Mouse (Mus musculus): ENCODE results near the gene Ube2cbp. TPM values are rescaled to one million over a fixed set of nuclear protein-coding genes. Genes with fewer than 3 reads are reported as not detected.

Ube2cbp gene
- polyA plus RNA-seq, 1 experiment from 2014 or later: 3.7 TPM

DNA sequence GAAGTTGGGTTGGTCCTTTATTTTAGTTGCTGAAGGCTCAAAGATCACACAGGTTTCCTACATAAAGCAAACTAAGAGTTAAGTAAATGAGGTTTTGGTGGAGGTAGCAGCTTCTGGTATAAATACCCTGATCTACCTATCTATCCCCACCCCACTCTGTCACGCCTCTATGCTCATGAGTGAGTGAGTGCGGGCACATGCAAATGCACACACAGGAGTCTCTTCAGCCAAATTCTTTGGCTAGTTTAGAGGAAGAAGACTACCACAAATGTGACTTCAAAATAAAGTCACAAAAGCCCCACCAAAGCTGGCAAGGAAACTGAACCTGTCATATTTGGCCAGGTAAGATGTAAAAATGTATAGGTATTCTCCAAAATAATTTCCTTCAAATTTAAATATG, 149.1 kb downstream of the Ube2cbp start:
- Histone ChIP-seq H3K4me2 (no peak overlapping the region), H3K9ac (no peak overlapping the region), H3K36me3 (no peaks in the 10 kb centered on the region), H3K27me3 (no peaks in the 10 kb centered on the region), H3K4me1 (replicated peaks) (no peaks in the 10 kb centered on the region), H3K27ac (no peak overlapping the region), H3K4me3 (replicated peaks) (no peak overlapping the region), H3K9me3 (replicated peaks) (no peaks in the 10 kb centered on the region)
- WGBS (ENCODE audit: insufficient replicate concordance): 74% methylated on average over 2 of the region's 2 CpGs
- no peak for ATAC-seq (ENCODE audit: low read depth)
- DNase-seq: no peak

GRCm38 (mm10) chr9:86308616-86309015, 156.1 kb downstream of the Ube2cbp start:
- H3K4me3 ChIP-seq (replicated peaks): no peak overlapping the region
- no peak overlapping the region for H3K9ac ChIP-seq
- H3K27me3 ChIP-seq: no peaks in the 10 kb centered on the region
- H3K36me3 ChIP-seq: no peaks in the 10 kb centered on the region
- H3K9me3 ChIP-seq (replicated peaks): no peaks in the 10 kb centered on the region
- no peak for DNase-seq
- H3K4me2 ChIP-seq: no peak overlapping the region
- 28% methylated on average over 4 of the region's 4 CpGs for WGBS (ENCODE audit: insufficient replicate concordance)
- H3K27ac ChIP-seq: no peak overlapping the region
- ATAC-seq (ENCODE audit: low read depth): no peak
- no peaks in the 10 kb centered on the region for H3K4me1 ChIP-seq (replicated peaks)

- no peak overlapping the region for H3K4me2 ChIP-seq
- 77% methylated on average over 2 of the region's 2 CpGs for WGBS (ENCODE audit: insufficient replicate concordance)
Measured at GRCm38 (mm10) chr9:86306556-86306955, 158.2 kb downstream of the Ube2cbp start.

DNA sequence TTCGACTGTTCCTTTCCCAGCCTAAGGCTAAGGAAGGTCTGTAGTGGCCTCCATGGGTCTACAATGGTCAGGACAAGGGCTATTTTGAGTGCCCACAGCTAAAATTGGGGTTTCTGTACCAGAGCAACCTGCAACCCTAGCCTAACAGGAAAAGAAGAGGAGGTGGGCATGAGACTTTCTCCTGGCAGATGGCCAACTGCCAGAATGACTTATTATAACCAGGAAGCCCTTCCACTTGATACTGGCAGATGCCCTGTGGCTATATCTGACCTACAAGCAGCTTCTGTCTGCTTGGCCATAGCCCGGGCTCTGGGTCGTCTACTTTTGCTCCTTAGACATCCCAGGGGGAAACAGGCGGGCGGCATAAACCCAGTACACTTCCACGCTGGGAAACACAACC, 163.3 kb downstream of the Ube2cbp start:
- no peak overlapping the region for H3K4me2 ChIP-seq
- H3K9ac ChIP-seq: no peak overlapping the region
- H3K4me1 ChIP-seq (replicated peaks): no peaks in the 10 kb centered on the region
- no peaks in the 10 kb centered on the region for H3K27me3 ChIP-seq
- H3K27ac ChIP-seq: no peak overlapping the region
- ATAC-seq (ENCODE audit: low read depth) (no peak), DNase-seq (no peak)
- H3K9me3 ChIP-seq (replicated peaks): no peaks in the 10 kb centered on the region
- no peaks in the 10 kb centered on the region for H3K36me3 ChIP-seq
- WGBS (ENCODE audit: insufficient replicate concordance): 45% methylated on average over 6 of the region's 6 CpGs
- no peak overlapping the region for H3K4me3 ChIP-seq (replicated peaks)

More at GRCm38 (mm10) chr9:86306556-86306955, 158.2 kb downstream of the Ube2cbp start:
- DNase-seq (no peak), ATAC-seq (ENCODE audit: low read depth) (no peak)
- Histone ChIP-seq H3K4me1 (replicated peaks) (no peaks in the 10 kb centered on the region), H3K27ac (no peak overlapping the region), H3K9me3 (replicated peaks) (no peaks in the 10 kb centered on the region), H3K4me3 (replicated peaks) (no peak overlapping the region), H3K9ac (no peak overlapping the region), H3K36me3 (no peaks in the 10 kb centered on the region), H3K27me3 (no peaks in the 10 kb centered on the region)

DNA sequence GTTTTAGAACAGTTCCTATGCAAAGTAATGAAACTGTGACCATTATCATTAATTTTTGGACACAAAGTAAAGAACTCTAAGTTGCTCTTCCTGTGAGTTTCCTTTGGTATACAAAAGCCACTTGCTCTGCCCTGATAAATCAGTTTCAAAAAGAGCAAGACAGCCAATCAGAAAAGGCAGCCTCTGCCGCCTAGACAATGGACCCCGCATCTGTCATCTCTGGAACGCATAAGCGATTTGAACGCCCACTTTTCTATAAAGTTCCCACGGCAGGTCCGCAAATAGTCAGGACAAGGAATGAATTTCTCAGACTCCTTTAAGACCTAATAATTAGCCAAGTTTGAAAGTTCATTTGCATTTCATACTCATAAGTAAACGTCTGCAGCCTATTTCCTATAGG, 166.2 kb downstream of the Ube2cbp start:
- no peaks in the 10 kb centered on the region for H3K9me3 ChIP-seq (replicated peaks)
- H3K4me3 ChIP-seq (replicated peaks): no peak overlapping the region
- no peak overlapping the region for H3K4me2 ChIP-seq
- 69% methylated on average over 8 of the region's 8 CpGs for WGBS (ENCODE audit: insufficient replicate concordance)
- H3K9ac ChIP-seq: no peak overlapping the region
- no peaks in the 10 kb centered on the region for H3K4me1 ChIP-seq (replicated peaks)
- ATAC-seq (ENCODE audit: low read depth): no peak
- H3K27me3 ChIP-seq: no peaks in the 10 kb centered on the region
- H3K36me3 ChIP-seq: no peaks in the 10 kb centered on the region
- DNase-seq: no peak
- no peak overlapping the region for H3K27ac ChIP-seq

DNA sequence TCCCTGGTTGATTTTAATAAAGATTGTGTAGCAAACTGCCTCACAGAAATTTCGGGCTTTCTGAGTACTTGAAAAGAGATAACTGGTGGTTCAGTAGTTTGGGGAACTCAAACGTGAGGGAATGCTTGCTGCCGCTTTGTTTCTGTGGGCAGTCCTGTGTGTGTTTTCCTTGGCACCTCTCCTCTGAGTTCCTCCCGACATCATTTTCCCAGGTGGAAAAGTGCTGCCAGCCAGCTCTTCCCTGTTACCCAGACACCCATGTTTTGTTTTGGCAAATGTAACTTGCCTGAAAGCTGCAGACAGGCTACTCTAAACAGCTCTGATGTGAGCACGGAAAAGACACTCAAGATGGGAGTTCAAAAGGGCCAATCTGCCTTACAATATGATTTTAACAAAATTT, 166.6 kb downstream of the Ube2cbp start:
- 42% methylated on average over 5 of the region's 5 CpGs for WGBS (ENCODE audit: insufficient replicate concordance)
- no peak overlapping the region for H3K4me3 ChIP-seq (replicated peaks)
- H3K9ac ChIP-seq: no peak overlapping the region
- ATAC-seq (ENCODE audit: low read depth) (no peak), DNase-seq (no peak)
- H3K9me3 ChIP-seq (replicated peaks): no peaks in the 10 kb centered on the region
- no peaks in the 10 kb centered on the region for H3K36me3 ChIP-seq
- no peak overlapping the region for H3K4me2 ChIP-seq
- H3K27me3 ChIP-seq: no peaks in the 10 kb centered on the region
- no peak overlapping the region for H3K27ac ChIP-seq
- H3K4me1 ChIP-seq (replicated peaks): no peaks in the 10 kb centered on the region

DNA sequence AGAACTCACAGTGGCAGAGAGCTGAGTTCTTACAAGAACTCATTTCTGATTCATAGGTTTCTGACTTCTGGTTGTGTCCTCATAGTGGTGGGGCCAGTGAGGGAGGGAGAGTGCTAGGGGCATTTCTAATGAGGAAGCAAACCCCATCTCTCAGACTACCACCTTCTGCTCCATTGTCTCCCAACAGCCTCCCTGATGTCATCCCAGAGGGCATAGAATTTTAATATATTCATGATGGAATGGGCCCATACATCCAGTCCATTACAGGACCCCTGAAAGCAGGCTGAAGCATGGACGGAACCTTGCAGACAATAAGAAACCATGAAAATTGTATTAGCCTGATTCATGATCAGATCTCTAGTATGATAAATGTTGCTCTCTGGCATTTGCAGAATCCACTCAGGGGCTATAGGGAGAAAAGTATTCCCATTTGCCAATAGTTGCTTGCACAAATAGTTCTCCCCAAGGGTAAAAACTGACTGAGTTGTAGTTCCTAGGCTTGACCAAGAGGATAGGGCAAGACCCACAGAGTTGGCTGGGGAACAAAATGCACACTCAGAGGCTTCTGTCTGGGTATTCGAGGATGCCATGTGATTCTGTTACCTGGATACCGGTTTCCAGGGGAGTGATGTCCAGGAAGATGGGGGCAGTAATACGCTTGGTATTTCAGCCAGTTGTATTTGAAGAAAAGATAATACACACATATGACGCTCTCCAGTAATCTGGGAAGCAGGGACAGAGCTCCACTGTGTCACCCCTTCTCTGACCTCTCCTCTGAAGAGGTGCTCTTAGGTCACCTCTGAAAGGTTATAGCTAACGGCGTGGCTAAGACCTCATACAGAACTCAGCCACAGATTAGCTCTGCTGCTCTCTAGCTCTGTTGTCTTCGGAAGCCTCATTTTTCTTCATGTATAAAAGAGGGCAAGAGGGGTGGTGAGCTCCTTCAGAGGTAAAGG, 167.8 kb downstream of the Ube2cbp start:
- Histone ChIP-seq H3K27ac (no peak overlapping the region), H3K4me1 (replicated peaks) (no peaks in the 10 kb centered on the region), H3K9me3 (replicated peaks) (no peaks in the 10 kb centered on the region), H3K4me3 (replicated peaks) (no peak overlapping the region), H3K4me2 (no peak overlapping the region), H3K9ac (no peak overlapping the region), H3K36me3 (no peaks in the 10 kb centered on the region), H3K27me3 (no peaks in the 10 kb centered on the region)
- WGBS (ENCODE audit: insufficient replicate concordance): 74% methylated on average over 8 of the region's 8 CpGs
- no peak for DNase-seq
- ATAC-seq (ENCODE audit: low read depth): no peak

- no peak for ATAC-seq (ENCODE audit: low read depth)
- no peak overlapping the region for H3K9ac ChIP-seq
- H3K4me1 ChIP-seq (replicated peaks): no peaks in the 10 kb centered on the region
- no peaks in the 10 kb centered on the region for H3K36me3 ChIP-seq
- H3K27me3 ChIP-seq: no peaks in the 10 kb centered on the region
- H3K4me2 ChIP-seq: no peak overlapping the region
- no peak overlapping the region for H3K27ac ChIP-seq
- H3K9me3 ChIP-seq (replicated peaks): peaks cover 9% of the 10 kb centered on the region; the same call in 1 of the 2 replicates
- no peak for DNase-seq
- WGBS (ENCODE audit: insufficient replicate concordance): 56% methylated on average over 3 of the region's 3 CpGs
- no peak overlapping the region for H3K4me3 ChIP-seq (replicated peaks)
Measured at GRCm38 (mm10) chr9:86287570-86287954, 177.2 kb downstream of the Ube2cbp start.

DNA sequence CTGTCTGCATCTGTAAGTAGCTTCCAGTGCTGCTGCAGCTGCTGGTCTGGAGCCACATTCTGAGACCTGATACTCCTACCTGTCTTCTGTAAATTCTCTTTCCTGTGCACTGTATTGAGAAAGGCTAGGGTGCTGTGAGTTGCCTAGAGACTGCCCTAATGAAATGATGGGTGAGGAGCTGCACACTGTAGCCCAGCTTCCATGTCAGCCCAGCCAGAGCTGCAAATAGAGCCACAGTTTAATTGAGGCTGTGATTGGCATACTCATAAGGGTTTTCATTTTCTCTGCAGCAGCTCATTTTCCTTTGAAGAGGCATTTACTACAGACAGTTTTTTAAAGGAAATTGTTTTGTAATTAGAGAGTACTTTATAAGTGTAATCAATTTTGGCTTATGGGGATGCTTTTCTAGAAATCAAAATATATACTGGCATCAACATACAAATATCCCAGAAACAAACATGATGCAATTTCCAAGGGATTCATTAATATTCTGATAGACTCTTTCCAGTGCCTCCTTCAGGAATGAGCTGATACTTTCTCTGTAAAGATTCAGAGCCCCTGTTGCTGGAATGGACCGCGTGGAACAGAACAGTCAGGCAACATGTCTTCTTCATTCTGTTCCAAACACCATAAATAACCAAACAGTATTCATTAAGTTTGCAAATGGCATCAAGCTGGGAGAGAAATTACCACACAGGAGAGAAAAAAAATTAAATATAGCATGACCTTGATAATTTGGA, 177.8 kb downstream of the Ube2cbp start:
- WGBS (ENCODE audit: insufficient replicate concordance): 73% methylated on average over 2 of the region's 2 CpGs
- Histone ChIP-seq H3K4me2 (no peak overlapping the region), H3K9ac (no peak overlapping the region), H3K36me3 (no peaks in the 10 kb centered on the region), H3K4me3 (replicated peaks) (no peak overlapping the region), H3K27ac (no peak overlapping the region), H3K4me1 (replicated peaks) (no peaks in the 10 kb centered on the region), H3K9me3 (replicated peaks) (peaks cover 9% of the 10 kb centered on the region; the same call in 1 of the 2 replicates), H3K27me3 (no peaks in the 10 kb centered on the region)
- ATAC-seq (ENCODE audit: low read depth): no peak
- no peak for DNase-seq

- ATAC-seq (ENCODE audit: low read depth): no peak
- Histone ChIP-seq H3K4me1 (replicated peaks) (no peaks in the 10 kb centered on the region), H3K36me3 (no peaks in the 10 kb centered on the region), H3K4me3 (replicated peaks) (no peak overlapping the region), H3K9me3 (replicated peaks) (peaks cover 9% of the 10 kb centered on the region; the same call in 1 of the 2 replicates), H3K4me2 (no peak overlapping the region), H3K27me3 (no peaks in the 10 kb centered on the region), H3K9ac (no peak overlapping the region), H3K27ac (no peak overlapping the region)
- WGBS (ENCODE audit: insufficient replicate concordance): 24% methylated on average over 5 of the region's 5 CpGs
- no peak for DNase-seq
Measured at GRCm38 (mm10) chr9:86282555-86282954, 182.2 kb downstream of the Ube2cbp start.

GRCm38 (mm10) chr9:86281147-86281467, 183.6 kb downstream of the Ube2cbp start:
- 59% methylated on average over 4 of the region's 4 CpGs for WGBS (ENCODE audit: insufficient replicate concordance)
- no peak for DNase-seq

More at GRCm38 (mm10) chr9:86281147-86281467, 183.6 kb downstream of the Ube2cbp start:
- Histone ChIP-seq H3K4me2 (no peak overlapping the region), H3K27ac (no peak overlapping the region), H3K27me3 (no peaks in the 10 kb centered on the region), H3K36me3 (no peaks in the 10 kb centered on the region), H3K9me3 (replicated peaks) (peaks cover 9% of the 10 kb centered on the region; the same call in 1 of the 2 replicates), H3K4me3 (replicated peaks) (no peak overlapping the region), H3K4me1 (replicated peaks) (no peaks in the 10 kb centered on the region), H3K9ac (no peak overlapping the region)
- no peak for ATAC-seq (ENCODE audit: low read depth)

Data from liver, embryonic 13.5 days (tissue).